In genomic region chr11:94891155-94891554, GRCm38 (mm10) we compare ENCODE assay signal across 28 mouse cellular contexts. TPM values are rescaled to one million over a fixed set of nuclear protein-coding genes. Genes with fewer than 3 reads are reported as not detected.
DNase-seq lines count a peak whose midpoint lies in the region; ATAC-seq lines count a peak whose summit lies in the region.
"Had no signal": no experiment of that assay in that cellular context is flagged by ENCODE, and none has a peak within 500 bp of the region (broad histone marks: within the 10 kb centered on the region; RNA-seq: fewer than 3 reads in every experiment).

No protein-coding gene starts in this region.

- H3K4me3 ChIP-seq in embryonic facial prominence, embryonic 14.5 days (ENCODE audit: low read depth, low read length): no peak overlapping the region
- no peak overlapping the region for H3K4me3 ChIP-seq in limb, embryonic 13.5 days
- H3K4me3 ChIP-seq: erythroblast, embryonic 14.5 days; forebrain, embryonic 13.5 days; heart, embryonic 13.5 days; liver, embryonic 12.5 days; megakaryocyte, embryonic 14.5 days had no signal

- H3K4me2 ChIP-seq in embryonic facial prominence, embryonic 14.5 days (ENCODE audit: low read depth, low read length): 0 out of 2 replicates have a peak overlapping the region, but pooled peaks have one; percentile 11
- H3K4me2 ChIP-seq in limb, embryonic 13.5 days (replicated peaks): no peak overlapping the region
- H3K4me2 ChIP-seq: forebrain, embryonic 13.5 days; heart, embryonic 13.5 days; liver, embryonic 12.5 days had no signal

- ATAC-seq in embryonic facial prominence, embryonic 14.5 days (ENCODE audit: low read depth): no peak
- ATAC-seq in limb, embryonic 13.5 days (ENCODE audit: low FRiP score, low read depth): 0 out of 2 replicates have a peak, but pooled peaks have one; percentile 8
- ATAC-seq: forebrain, embryonic 13.5 days; hindbrain, embryonic 16.5 days; liver, embryonic 12.5 days; liver, postnatal 0 days; lung, postnatal 0 days had no signal

- 0 out of 2 replicates have a peak, but pooled peaks cover 4% of the 10 kb centered on the region for H3K4me1 ChIP-seq in embryonic facial prominence, embryonic 14.5 days (ENCODE audit: control insufficient read depth, insufficient read depth, low read length)
- peaks cover 6% of the 10 kb centered on the region; the same call in 1 of the 2 replicates for H3K4me1 ChIP-seq in limb, embryonic 13.5 days
- H3K4me1 ChIP-seq: forebrain, embryonic 13.5 days; heart, embryonic 13.5 days; liver, embryonic 12.5 days; megakaryocyte, embryonic 14.5 days had no signal

- peak; percentile 39 for DNase-seq in embryo, embryonic 10.5 days (ENCODE audit: low spot score)
- no peak for DNase-seq in embryo, embryonic 10 days (ENCODE audit: low spot score)
- peak; percentile 50 for DNase-seq in NIH3T3 (ENCODE audit: low read depth)
- peak; percentile 69 for DNase-seq in embryonic facial prominence, embryonic 14.5 days (ENCODE audit: low spot score)
- no peak for DNase-seq in thymus, postnatal 4 days
- DNase-seq in cerebellum, adult 18-20 months: no peak
- DNase-seq in spleen, adult 12 weeks (ENCODE audit: low spot score): no peak
- DNase-seq: adrenal gland, adult 8-10 months; cerebellum, adult 8-10 months; cerebellum, postnatal 25 days; embryo, embryonic 11 days; heart, postnatal 10 days; kidney, adult 2 months; kidney, postnatal 4 days; left cerebral cortex, postnatal 4 days; liver, postnatal 0 days; lung, postnatal 4 days; midbrain, embryonic 14.5 days; right cerebral cortex, postnatal 14 days; spleen, adult 18-20 months had no signal

- H3K36me3 ChIP-seq in embryonic facial prominence, embryonic 14.5 days (ENCODE audit: control insufficient read depth, insufficient read depth, low read length): no peaks in the 10 kb centered on the region
- H3K36me3 ChIP-seq in limb, embryonic 13.5 days: no peaks in the 10 kb centered on the region
- H3K36me3 ChIP-seq: heart, embryonic 13.5 days; liver, embryonic 12.5 days had no signal

- no peak overlapping the region for H3K9ac ChIP-seq in embryonic facial prominence, embryonic 14.5 days (ENCODE audit: low read depth, low read length)
- no peak overlapping the region for H3K9ac ChIP-seq in limb, embryonic 13.5 days
- H3K9ac ChIP-seq: forebrain, embryonic 13.5 days; heart, embryonic 13.5 days; liver, embryonic 12.5 days; liver, postnatal 0 days had no signal

- WGBS in embryonic facial prominence, embryonic 14.5 days: 33% methylated on average over 6 of the region's 6 CpGs
- 24% methylated on average over 6 of the region's 6 CpGs for WGBS in limb, embryonic 13.5 days

- H3K27ac ChIP-seq in embryonic facial prominence, embryonic 14.5 days (replicated peaks; ENCODE audit: low read depth, low read length): peak overlapping the region; percentile 82
- peak overlapping the region; percentile 62 for H3K27ac ChIP-seq in limb, embryonic 13.5 days
- H3K27ac ChIP-seq: forebrain, embryonic 13.5 days; heart, embryonic 13.5 days; liver, embryonic 12.5 days had no signal

- no peaks in the 10 kb centered on the region for H3K9me3 ChIP-seq in embryonic facial prominence, embryonic 14.5 days (ENCODE audit: control insufficient read depth, low read length)
- 0 out of 2 replicates have a peak, but pooled peaks cover 3% of the 10 kb centered on the region for H3K9me3 ChIP-seq in limb, embryonic 13.5 days
- H3K9me3 ChIP-seq: forebrain, embryonic 13.5 days; heart, embryonic 13.5 days; liver, embryonic 12.5 days had no signal

- no peaks in the 10 kb centered on the region for H3K27me3 ChIP-seq in embryonic facial prominence, embryonic 14.5 days (replicated peaks; ENCODE audit: control insufficient read depth, insufficient read depth, low read length)
- H3K27me3 ChIP-seq in limb, embryonic 13.5 days: no peaks in the 10 kb centered on the region
- H3K27me3 ChIP-seq: liver, embryonic 12.5 days had no signal

RNA-seq across cellular contexts. Expression of gene Col1a1, which starts 44.9 kb away (rescaled TPM):
- polyA plus RNA-seq in embryonic facial prominence, embryonic 14.5 days (2014; fragmentation: Nextera tagmentation; extraction: Ambion mirVana): 3,653 and 4,731 TPM in 2 replicates
- 1,007 and 1,170 TPM in 2 replicates for polyA plus RNA-seq in limb, embryonic 13.5 days (2015; fragmentation: Nextera tagmentation; extraction: Ambion mirVana)

Comparison
In these comparisons a context has a peak if more than half of its experiments do, and no peak if none do; other contexts are left out.
1. DNase-seq: peak in embryo, embryonic 10.5 days (single experiment), NIH3T3 (single experiment) and embryonic facial prominence, embryonic 14.5 days (single experiment); none in embryo, embryonic 10 days (single experiment), thymus, postnatal 4 days (single experiment), cerebellum, adult 18-20 months (0 of 2) and spleen, adult 12 weeks (single experiment).